Mouse (Mus musculus): Measurements from ENCODE around the gene Zfp568. TPM values are rescaled to one million over a fixed set of nuclear protein-coding genes. Genes with fewer than 3 reads are reported as not detected.

The Zfp568 gene
- polyA plus RNA-seq, 1 experiment from 2014 or later, result 25.2 TPM

DNA sequence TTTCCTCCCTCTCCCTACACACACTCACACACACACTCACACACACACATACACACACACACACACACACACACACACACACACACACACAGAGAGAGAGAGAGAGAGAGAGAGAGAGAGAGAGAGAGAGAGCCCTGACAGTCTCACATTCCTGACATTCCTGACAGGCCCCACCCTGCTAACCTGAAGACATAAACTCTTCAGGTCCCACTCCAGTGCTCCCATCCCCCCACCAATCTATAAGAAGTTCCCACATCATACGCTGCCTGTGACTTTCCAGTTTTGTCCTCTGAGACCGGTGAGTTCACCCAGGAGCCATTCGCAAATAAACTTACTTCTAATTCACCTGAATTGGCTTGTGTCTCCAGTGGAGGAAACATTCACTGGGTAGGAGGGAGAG is 1.9 kb upstream of the Zfp568 start:
- no peaks in the 10 kb centered on the region for H3K9me3 ChIP-seq (ENCODE audit: control insufficient read depth, low read length)
- 79% methylated on average over 3 of the region's 3 CpGs for WGBS
- no peak overlapping the region for H3K4me3 ChIP-seq (ENCODE audit: low read depth, low read length)
- H3K27ac ChIP-seq (replicated peaks; ENCODE audit: low read depth, low read length), result no peak overlapping the region
- ATAC-seq (ENCODE audit: insufficient number of reproducible peaks, low FRiP score, low TSS enrichment, low read depth), result no peak
- DNase-seq (ENCODE audit: low spot score), result no peak
- no peak overlapping the region for H3K9ac ChIP-seq (ENCODE audit: low read length)
- H3K27me3 ChIP-seq (ENCODE audit: control insufficient read depth, insufficient read depth, low read length), result no peaks in the 10 kb centered on the region
- 0 out of 2 replicates have a peak, but pooled peaks cover 2% of the 10 kb centered on the region for H3K4me1 ChIP-seq (ENCODE audit: control insufficient read depth, insufficient read depth, low read length)
- H3K36me3 ChIP-seq (ENCODE audit: control insufficient read depth, insufficient read depth, low read length), result 0 out of 2 replicates have a peak, but pooled peaks cover 2% of the 10 kb centered on the region
- no peak overlapping the region for H3K4me2 ChIP-seq (ENCODE audit: low read depth, severe bottlenecking)

DNA sequence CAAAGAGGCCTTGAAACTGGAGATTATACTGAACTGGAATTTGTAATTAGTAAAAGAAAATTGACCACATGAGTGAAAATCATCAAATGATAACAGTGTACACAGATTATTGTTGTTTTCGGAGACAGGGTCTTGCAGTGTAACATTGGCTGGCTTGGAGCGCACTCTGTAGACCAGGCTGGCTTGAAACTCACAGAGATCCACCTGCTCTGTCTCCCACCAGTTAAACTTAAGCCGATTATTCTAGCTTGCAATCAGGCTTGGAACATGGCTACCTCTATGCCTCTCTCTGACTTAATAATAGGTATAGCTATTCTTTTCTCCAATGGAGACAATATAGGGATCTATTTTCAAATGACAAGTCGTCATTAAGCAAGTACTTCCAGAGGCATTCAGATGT is 1.4 kb upstream of the Zfp568 start:
- H3K4me1 ChIP-seq (ENCODE audit: control insufficient read depth, insufficient read depth, low read length), result 0 out of 2 replicates have a peak, but pooled peaks cover 2% of the 10 kb centered on the region
- peaks cover 4% of the 10 kb centered on the region; the same call in 1 of the 2 replicates for H3K36me3 ChIP-seq (ENCODE audit: control insufficient read depth, insufficient read depth, low read length)
- no peaks in the 10 kb centered on the region for H3K27me3 ChIP-seq (ENCODE audit: control insufficient read depth, insufficient read depth, low read length)
- no peak overlapping the region for H3K4me3 ChIP-seq (ENCODE audit: low read depth, low read length)
- H3K9me3 ChIP-seq (ENCODE audit: control insufficient read depth, low read length), result no peaks in the 10 kb centered on the region
- no peak overlapping the region for H3K27ac ChIP-seq (replicated peaks; ENCODE audit: low read depth, low read length)
- ATAC-seq (ENCODE audit: insufficient number of reproducible peaks, low FRiP score, low TSS enrichment, low read depth) (no peak), DNase-seq (ENCODE audit: low spot score) (no peak)
- H3K4me2 ChIP-seq (ENCODE audit: low read depth, severe bottlenecking), result no peak overlapping the region
- WGBS, result 80% methylated on average over 4 of the region's 4 CpGs
- H3K9ac ChIP-seq (ENCODE audit: low read length), result no peak overlapping the region

DNA sequence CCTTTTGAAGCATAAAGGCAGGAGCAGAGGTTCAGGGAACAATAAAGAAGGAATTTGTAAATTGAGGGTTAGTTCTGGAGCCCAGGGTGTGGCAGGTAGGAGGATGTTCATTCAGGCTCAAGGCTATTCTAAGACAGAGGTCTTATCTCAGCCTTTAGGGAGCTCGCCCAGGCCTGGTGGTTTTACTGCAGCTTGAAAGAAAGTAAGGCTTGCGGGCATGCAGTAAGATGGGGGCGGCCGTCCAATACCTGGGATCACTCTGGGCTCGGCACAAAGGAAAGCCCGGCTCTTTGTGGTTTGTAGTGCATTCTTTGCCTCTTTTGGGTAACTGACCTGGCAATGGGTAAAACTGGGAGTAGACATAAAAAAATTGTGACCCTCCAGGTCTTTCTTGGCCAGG is 824 bp upstream of the Zfp568 start:
- Histone ChIP-seq H3K4me3 (ENCODE audit: low read depth, low read length) (peak overlapping the region; percentile 85), H3K4me1 (ENCODE audit: control insufficient read depth, insufficient read depth, low read length) (0 out of 2 replicates have a peak, but pooled peaks cover 2% of the 10 kb centered on the region), H3K36me3 (ENCODE audit: control insufficient read depth, insufficient read depth, low read length) (peaks cover 8% of the 10 kb centered on the region; the same call in 1 of the 2 replicates), H3K9me3 (ENCODE audit: control insufficient read depth, low read length) (no peaks in the 10 kb centered on the region), H3K27ac (replicated peaks; ENCODE audit: low read depth, low read length) (peak overlapping the region; percentile 92), H3K4me2 (ENCODE audit: low read depth, severe bottlenecking) (peak overlapping the region; percentile 67), H3K9ac (ENCODE audit: low read length) (peak overlapping the region; percentile 85), H3K27me3 (ENCODE audit: control insufficient read depth, insufficient read depth, low read length) (no peaks in the 10 kb centered on the region)
- no peak for DNase-seq (ENCODE audit: low spot score)
- WGBS, result 28% methylated on average over 6 of the region's 6 CpGs
- ATAC-seq (ENCODE audit: insufficient number of reproducible peaks, low FRiP score, low TSS enrichment, low read depth), result no peak

DNA sequence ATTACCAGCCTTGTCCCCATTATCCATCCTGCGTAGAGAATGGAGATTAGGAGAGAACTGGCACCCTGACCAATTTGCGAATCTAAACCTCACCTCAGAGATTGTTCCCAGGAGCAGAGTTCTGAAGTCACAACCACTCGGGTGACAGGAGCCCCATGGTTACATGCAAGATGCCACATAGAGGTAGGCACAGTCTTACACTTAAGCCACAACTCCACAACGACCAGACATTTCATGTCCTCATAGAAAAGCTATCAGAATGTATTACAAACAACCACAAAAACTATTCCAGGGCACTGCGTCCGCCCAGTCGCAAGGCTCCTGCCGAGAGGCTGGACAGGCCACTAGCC is 440 bp upstream of the Zfp568 start:
- WGBS, result 1% methylated on average over 8 of the region's 8 CpGs

DNA sequence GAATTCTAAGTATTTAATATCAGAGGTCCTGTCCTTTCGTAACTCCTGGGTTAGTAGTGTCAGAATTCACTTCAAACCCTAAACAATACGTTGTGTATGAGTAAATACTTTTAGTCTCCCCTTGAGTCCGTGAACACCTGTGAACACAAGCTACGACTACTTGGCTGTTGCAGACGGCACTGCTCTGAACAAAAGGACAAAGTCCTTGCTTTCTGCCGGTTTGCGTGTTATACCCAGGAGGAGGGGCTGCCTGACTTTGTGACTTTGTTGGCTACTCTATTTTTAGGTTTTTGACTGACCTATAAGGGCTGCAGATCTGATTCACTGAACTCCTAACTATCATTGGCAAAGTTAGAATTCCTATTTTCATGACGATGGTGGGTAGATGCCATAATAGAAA is 2.3 kb downstream of the Zfp568 start:
- peaks cover 14% of the 10 kb centered on the region for H3K36me3 ChIP-seq (ENCODE audit: control insufficient read depth, insufficient read depth, low read length)

More for the DNA sequence above, 440 bp upstream of the Zfp568 start:
- Histone ChIP-seq H3K27ac (replicated peaks; ENCODE audit: low read depth, low read length) (peak overlapping the region; percentile 92), H3K9me3 (ENCODE audit: control insufficient read depth, low read length) (no peaks in the 10 kb centered on the region), H3K4me3 (ENCODE audit: low read depth, low read length) (peak overlapping the region; percentile 85), H3K9ac (ENCODE audit: low read length) (peak overlapping the region; percentile 85), H3K27me3 (ENCODE audit: control insufficient read depth, insufficient read depth, low read length) (no peaks in the 10 kb centered on the region), H3K4me1 (ENCODE audit: control insufficient read depth, insufficient read depth, low read length) (0 out of 2 replicates have a peak, but pooled peaks cover 2% of the 10 kb centered on the region), H3K4me2 (ENCODE audit: low read depth, severe bottlenecking) (peak overlapping the region; percentile 67), H3K36me3 (ENCODE audit: control insufficient read depth, insufficient read depth, low read length) (peaks cover 11% of the 10 kb centered on the region; the same call in 1 of the 2 replicates)
- no peak for ATAC-seq (ENCODE audit: insufficient number of reproducible peaks, low FRiP score, low TSS enrichment, low read depth)
- DNase-seq (ENCODE audit: low spot score), result no peak

DNA sequence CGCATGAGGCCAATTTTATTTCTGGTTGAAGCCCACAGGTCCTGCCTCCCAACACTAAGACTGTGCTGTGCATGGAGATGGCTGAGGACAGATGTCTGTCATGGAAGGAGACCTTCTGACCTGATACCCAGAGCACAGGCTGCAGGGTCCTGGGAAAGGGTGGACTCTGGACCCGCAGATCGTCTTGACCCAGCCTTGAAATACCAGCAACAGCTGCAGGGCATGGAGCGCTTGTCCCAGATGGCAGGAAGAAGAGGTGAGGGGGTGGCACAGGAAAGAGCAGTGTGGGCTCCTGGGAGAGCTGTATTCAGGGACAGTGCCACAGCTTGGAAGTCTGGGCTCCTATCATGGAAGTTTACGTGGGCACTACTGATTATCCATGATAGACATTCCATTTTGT is 3.8 kb downstream of the Zfp568 start:
- H3K4me2 ChIP-seq (ENCODE audit: low read depth, severe bottlenecking), result no peak overlapping the region
- H3K9me3 ChIP-seq (ENCODE audit: control insufficient read depth, low read length), result no peaks in the 10 kb centered on the region
- H3K9ac ChIP-seq (ENCODE audit: low read length), result no peak overlapping the region
- H3K27me3 ChIP-seq (ENCODE audit: control insufficient read depth, insufficient read depth, low read length), result no peaks in the 10 kb centered on the region
- ATAC-seq (ENCODE audit: insufficient number of reproducible peaks, low FRiP score, low TSS enrichment, low read depth) (no peak), DNase-seq (ENCODE audit: low spot score) (no peak)
- WGBS, result 95% methylated on average over 5 of the region's 5 CpGs
- H3K27ac ChIP-seq (replicated peaks; ENCODE audit: low read depth, low read length), result no peak overlapping the region
- H3K36me3 ChIP-seq (ENCODE audit: control insufficient read depth, insufficient read depth, low read length), result peaks cover 19% of the 10 kb centered on the region
- no peak overlapping the region for H3K4me3 ChIP-seq (ENCODE audit: low read depth, low read length)
- H3K4me1 ChIP-seq (ENCODE audit: control insufficient read depth, insufficient read depth, low read length), result 0 out of 2 replicates have a peak, but pooled peaks cover 2% of the 10 kb centered on the region

More for the DNA sequence above, 2.3 kb downstream of the Zfp568 start:
- Histone ChIP-seq H3K9me3 (ENCODE audit: control insufficient read depth, low read length) (no peaks in the 10 kb centered on the region), H3K4me2 (ENCODE audit: low read depth, severe bottlenecking) (no peak overlapping the region), H3K4me3 (ENCODE audit: low read depth, low read length) (no peak overlapping the region), H3K27me3 (ENCODE audit: control insufficient read depth, insufficient read depth, low read length) (no peaks in the 10 kb centered on the region), H3K4me1 (ENCODE audit: control insufficient read depth, insufficient read depth, low read length) (0 out of 2 replicates have a peak, but pooled peaks cover 2% of the 10 kb centered on the region), H3K27ac (replicated peaks; ENCODE audit: low read depth, low read length) (no peak overlapping the region), H3K9ac (ENCODE audit: low read length) (no peak overlapping the region)
- ATAC-seq (ENCODE audit: insufficient number of reproducible peaks, low FRiP score, low TSS enrichment, low read depth) (no peak), DNase-seq (ENCODE audit: low spot score) (no peak)
- WGBS, result 93% methylated on average over 8 of the region's 8 CpGs

DNA sequence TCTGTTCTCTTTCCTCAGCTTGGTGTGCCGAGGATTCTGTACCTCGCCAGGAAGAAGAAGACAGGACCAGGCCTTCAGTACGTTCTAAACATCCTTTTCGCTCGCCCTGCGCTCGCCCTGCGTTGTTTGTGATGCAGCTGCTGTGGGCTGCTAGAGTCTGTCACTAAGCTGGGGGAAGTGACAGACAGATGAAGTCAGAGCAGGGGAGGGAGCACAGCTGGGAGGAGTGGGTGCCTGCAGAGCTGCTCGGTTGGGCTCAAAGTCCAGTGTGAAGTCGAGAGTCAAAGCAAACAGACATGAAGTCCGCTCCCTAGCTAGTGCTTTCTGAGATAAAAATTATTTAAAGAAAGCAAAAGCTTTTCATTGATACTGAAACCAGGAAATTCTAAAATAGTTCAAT is 5.3 kb downstream of the Zfp568 start:
- 91% methylated on average over 11 of the region's 11 CpGs for WGBS
- Histone ChIP-seq H3K4me1 (ENCODE audit: control insufficient read depth, insufficient read depth, low read length) (no peaks in the 10 kb centered on the region), H3K9me3 (ENCODE audit: control insufficient read depth, low read length) (peaks cover 3% of the 10 kb centered on the region; the same call in 1 of the 2 replicates), H3K4me3 (ENCODE audit: low read depth, low read length) (no peak overlapping the region), H3K9ac (ENCODE audit: low read length) (no peak overlapping the region), H3K4me2 (ENCODE audit: low read depth, severe bottlenecking) (no peak overlapping the region), H3K36me3 (ENCODE audit: control insufficient read depth, insufficient read depth, low read length) (peaks cover 25% of the 10 kb centered on the region), H3K27me3 (ENCODE audit: control insufficient read depth, insufficient read depth, low read length) (no peaks in the 10 kb centered on the region), H3K27ac (replicated peaks; ENCODE audit: low read depth, low read length) (no peak overlapping the region)
- DNase-seq (ENCODE audit: low spot score), result no peak
- no peak for ATAC-seq (ENCODE audit: insufficient number of reproducible peaks, low FRiP score, low TSS enrichment, low read depth)

DNA sequence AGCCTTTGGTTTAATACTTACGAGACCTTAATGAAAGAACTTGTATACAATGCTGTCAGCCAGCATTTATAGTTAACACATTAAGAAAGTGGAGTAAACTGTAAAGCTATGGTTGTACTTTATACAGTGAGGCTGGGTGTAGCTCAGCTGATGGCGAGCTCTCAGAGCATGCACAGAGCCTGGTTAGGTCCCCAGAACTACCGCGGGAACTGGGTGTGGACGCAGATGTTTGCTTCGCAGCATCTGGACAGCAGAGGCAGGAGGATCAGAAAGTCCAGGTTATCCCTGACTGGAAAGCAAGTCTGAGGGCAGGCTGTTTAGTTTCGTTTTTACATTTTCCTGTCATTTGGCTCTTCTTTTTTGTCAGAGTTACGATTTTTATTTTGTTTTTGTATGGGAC is 8.9 kb downstream of the Zfp568 start:
- DNase-seq (ENCODE audit: low spot score), result no peak
- no peaks in the 10 kb centered on the region for H3K4me1 ChIP-seq (ENCODE audit: control insufficient read depth, insufficient read depth, low read length)
- no peak overlapping the region for H3K4me2 ChIP-seq (ENCODE audit: low read depth, severe bottlenecking)
- H3K27ac ChIP-seq (replicated peaks; ENCODE audit: low read depth, low read length), result no peak overlapping the region
- H3K4me3 ChIP-seq (ENCODE audit: low read depth, low read length), result no peak overlapping the region
- H3K36me3 ChIP-seq (ENCODE audit: control insufficient read depth, insufficient read depth, low read length), result peaks cover 28% of the 10 kb centered on the region
- no peak for ATAC-seq (ENCODE audit: insufficient number of reproducible peaks, low FRiP score, low TSS enrichment, low read depth)
- H3K9me3 ChIP-seq (ENCODE audit: control insufficient read depth, low read length), result peaks cover 3% of the 10 kb centered on the region; the same call in 1 of the 2 replicates
- H3K9ac ChIP-seq (ENCODE audit: low read length), result no peak overlapping the region
- WGBS, result 98% methylated on average over 8 of the region's 8 CpGs
- no peaks in the 10 kb centered on the region for H3K27me3 ChIP-seq (ENCODE audit: control insufficient read depth, insufficient read depth, low read length)

DNA sequence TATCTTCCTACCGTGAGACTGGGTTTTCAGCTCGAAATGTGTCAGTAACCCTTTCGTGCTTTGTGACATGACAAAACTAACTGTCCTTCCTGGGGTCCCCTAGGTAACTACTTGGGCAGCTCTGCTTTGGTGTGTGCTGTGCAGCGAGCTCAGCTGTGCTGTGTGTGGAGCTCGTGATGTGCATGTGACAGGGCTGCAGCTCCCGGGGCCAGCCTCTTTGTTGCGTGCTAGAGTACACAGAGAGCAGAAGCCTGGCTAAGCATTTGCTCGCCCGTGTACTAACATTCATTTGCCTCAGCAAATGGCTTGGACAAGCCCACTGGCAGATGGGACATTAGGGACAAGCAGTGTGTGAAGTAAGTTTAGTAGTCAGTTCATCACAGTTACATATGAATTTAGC is 9.6 kb downstream of the Zfp568 start:
- no peak overlapping the region for H3K4me2 ChIP-seq (ENCODE audit: low read depth, severe bottlenecking)
- H3K4me3 ChIP-seq (ENCODE audit: low read depth, low read length), result no peak overlapping the region
- H3K9me3 ChIP-seq (ENCODE audit: control insufficient read depth, low read length), result peaks cover 3% of the 10 kb centered on the region; the same call in 1 of the 2 replicates
- DNase-seq (ENCODE audit: low spot score) (no peak), ATAC-seq (ENCODE audit: insufficient number of reproducible peaks, low FRiP score, low TSS enrichment, low read depth) (no peak)
- H3K4me1 ChIP-seq (ENCODE audit: control insufficient read depth, insufficient read depth, low read length), result no peaks in the 10 kb centered on the region
- no peak overlapping the region for H3K9ac ChIP-seq (ENCODE audit: low read length)
- H3K27ac ChIP-seq (replicated peaks; ENCODE audit: low read depth, low read length), result no peak overlapping the region
- H3K36me3 ChIP-seq (ENCODE audit: control insufficient read depth, insufficient read depth, low read length), result peaks cover 30% of the 10 kb centered on the region
- no peaks in the 10 kb centered on the region for H3K27me3 ChIP-seq (ENCODE audit: control insufficient read depth, insufficient read depth, low read length)
- WGBS, result 95% methylated on average over 9 of the region's 9 CpGs

Measured in limb, embryonic 11.5 days (tissue).